Mouse (Mus musculus): ENCODE measurements around the gene Rab11a.

Rab11a gene

DNA sequence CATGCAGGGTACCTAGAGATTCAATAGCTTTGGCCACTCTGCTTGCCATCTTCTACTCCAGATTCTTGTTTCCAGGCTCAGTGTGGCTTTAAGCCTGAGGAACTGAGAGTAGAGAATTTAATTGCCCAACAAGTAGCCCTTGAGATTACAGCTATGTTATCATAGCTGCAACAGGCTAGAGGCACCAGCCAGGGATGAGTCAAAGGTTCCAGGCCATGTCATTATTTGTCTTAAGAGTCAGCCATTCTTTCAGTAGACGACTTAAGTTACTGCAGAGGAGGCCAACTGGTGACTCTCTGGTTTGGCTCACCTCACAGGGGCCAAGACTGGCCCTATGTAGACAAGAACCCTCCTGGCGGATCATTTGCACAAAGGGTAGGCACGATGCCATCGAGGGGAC is 41.2 kb downstream of the Rab11a start:
- no peak for DNase-seq (ENCODE audit: extremely low read depth, low read depth)

DNA sequence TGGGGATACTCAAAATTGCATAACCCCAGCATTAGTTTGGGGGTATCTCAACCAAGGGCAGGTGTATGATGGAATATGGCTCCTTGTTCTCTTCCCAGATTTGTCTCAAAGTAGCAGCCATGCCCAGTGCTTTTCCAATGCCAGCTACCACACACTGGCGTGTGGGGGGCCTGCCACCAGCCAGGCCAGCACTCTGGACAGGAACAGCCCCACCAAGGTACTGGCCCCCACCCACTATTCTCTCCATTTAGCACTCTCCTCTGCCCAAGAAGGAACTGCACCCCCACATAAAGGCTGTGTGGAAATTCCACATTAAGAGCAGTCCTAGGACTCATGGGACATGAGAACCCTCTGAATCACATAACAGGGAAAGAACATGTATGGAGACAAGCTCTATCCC is 42.3 kb downstream of the Rab11a start:
- no peak for DNase-seq (ENCODE audit: extremely low read depth, low read depth)

- DNase-seq (ENCODE audit: extremely low read depth, low read depth) = no peak
Observed at GRCm38 (mm10) chr9:64693094-64693493, 44.5 kb downstream of the Rab11a start.

GRCm38 (mm10) chr9:64691176-64691575 is 46.4 kb downstream of the Rab11a start:
- no peak for DNase-seq (ENCODE audit: extremely low read depth, low read depth)

GRCm38 (mm10) chr9:64690771-64691170 is 46.8 kb downstream of the Rab11a start:
- no peak for DNase-seq (ENCODE audit: extremely low read depth, low read depth)

DNA sequence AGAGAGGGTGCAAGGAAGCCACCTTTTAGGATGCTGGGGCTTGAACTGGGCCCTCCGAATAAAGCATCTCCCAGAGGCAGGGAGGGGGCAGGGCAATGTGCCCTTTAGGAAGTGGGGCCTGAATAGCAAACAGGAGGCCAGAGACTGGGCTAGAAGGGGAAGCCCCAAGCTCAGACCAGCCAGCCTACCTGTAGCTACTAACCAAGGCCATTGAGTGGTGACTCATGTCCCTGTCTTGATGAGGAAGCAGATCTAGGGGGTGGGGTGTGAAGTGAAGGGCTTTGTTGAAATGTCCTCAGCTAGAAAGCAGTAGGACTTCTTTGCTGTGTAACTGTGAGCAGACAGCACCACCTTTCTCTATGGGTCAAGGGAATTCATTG is 49.6 kb downstream of the Rab11a start:
- DNase-seq (ENCODE audit: extremely low read depth, low read depth) = no peak

DNA sequence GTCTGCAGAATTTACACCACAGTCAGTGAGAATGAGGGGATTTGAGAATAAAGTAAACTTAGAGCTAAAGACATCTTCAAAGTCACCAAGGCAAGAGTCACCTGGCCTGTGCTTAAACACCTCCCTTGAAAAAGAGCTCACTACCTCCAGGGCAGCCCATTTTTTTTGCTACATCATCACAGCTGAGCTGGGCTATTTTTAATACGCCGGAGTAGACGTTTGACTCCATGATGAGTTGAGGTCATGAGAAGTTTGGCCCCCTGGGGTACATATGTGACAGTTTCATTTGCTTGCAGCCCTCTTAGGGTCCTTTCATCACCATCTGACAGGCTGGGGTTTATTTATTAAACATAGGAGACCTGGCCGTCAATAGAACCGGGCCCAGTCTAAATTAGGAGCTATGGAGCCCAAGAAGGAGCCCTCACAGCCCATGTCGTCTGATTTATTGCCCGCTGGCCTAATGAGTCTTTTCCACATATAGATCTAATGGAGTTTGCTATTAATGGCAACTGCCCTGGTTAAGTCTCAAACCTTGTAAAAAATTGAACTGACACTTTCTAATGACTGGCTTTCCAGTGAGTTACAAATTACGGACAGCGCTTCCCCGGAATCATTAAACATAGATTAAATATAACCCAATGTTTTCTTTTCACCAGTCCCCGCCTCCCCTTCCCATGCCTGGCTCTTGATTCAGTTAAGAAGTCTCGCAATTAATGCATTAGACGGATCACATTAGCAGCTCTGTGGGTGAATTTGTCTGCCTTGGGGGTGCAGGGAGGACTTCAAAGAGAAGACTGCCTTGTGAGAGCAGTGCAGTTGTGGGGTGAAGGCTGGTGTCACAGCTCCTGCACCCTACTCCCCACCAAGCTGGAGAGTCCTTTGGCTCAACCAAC is 50.2 kb downstream of the Rab11a start:
- DNase-seq (ENCODE audit: extremely low read depth, low read depth) = no peak

DNA sequence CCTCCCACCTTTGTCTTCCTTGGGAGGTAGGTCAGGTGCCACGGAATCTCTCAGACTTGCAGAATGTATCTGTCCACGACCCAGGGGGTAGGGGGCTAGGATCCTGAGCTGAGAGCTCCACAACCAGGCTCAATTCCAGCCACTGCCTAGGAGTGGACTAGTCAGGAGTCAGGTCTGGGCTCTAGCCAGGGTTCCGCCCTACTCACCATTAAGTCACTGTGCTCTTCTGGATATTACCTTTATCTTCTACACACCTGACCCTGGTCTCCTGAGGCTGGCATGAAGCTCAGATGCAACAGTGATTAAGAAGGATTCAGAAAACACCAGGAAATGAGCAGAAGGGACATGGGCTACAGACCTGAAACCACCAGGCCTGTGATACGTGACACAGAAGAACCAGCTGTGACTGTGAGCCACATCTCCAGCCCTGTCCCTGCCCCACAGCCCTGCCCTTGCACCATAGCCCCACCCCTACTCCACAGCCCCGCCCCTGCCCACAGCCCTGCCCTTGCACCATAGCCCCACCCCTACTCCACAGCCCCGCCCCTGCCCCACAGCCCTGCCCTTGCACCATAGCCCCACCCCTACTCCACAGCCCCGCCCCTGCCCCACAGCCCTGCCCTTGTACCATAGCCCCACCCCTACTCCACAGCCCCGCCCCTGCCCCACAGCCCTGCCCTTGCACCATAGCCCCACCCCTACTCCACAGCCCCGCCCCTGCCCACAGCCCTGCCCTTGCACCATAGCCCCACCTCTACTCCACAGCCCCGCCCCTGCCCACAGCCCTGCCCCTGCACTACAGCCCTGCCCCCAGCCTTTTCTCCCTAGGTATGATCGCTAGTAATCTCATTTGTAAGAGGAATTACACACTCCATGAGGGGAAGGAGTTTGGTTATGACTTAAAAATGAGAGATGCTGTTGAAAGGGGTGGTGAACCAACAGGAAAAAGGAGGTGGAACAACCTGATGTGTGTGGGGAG is 65.9 kb downstream of the Rab11a start:
- peak; percentile 34 for DNase-seq (ENCODE audit: extremely low read depth, low read depth)

GRCm38 (mm10) chr9:64668001-64668400 is 69.6 kb downstream of the Rab11a start:
- no peak for DNase-seq (ENCODE audit: extremely low read depth, low read depth)

GRCm38 (mm10) chr9:64667513-64667912 is 70.0 kb downstream of the Rab11a start:
- DNase-seq (ENCODE audit: extremely low read depth, low read depth) = no peak

GRCm38 (mm10) chr9:64666549-64666948 is 71.0 kb downstream of the Rab11a start:
- DNase-seq (ENCODE audit: extremely low read depth, low read depth) = no peak
